11 mouse cellular contexts compared by ENCODE assay signal in the genomic region with DNA sequence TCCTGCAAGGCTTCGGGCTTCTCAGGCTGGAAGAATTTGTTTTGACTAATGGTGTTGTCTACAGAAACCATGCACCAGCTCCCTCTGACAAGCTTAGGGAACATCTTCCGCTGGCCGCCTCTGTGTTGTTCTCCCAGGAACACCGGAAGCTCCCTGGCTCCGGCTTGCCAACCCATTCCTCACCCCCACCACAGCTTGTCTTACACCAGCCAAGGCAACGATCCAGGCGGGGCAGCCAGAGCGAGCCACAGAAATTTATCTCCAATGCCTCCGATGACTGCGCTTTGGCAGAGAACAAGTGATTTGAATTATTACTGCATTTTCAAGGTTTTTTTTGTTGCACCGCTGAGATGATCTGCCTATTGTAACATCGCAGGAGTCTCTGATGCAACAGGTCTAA.
DNase-seq lines count a peak whose midpoint lies in the region; ATAC-seq and TF ChIP-seq lines count a peak whose summit lies in the region.
"Had no signal": no experiment of that assay in that cellular context is flagged by ENCODE, and none has a peak within 500 bp of the region (broad histone marks: within the 10 kb centered on the region; RNA-seq: fewer than 3 reads in every experiment).

No protein-coding gene starts in this region.

- WGBS in forebrain, embryonic 10.5 days, result 93% methylated on average over 12 of the region's 12 CpGs
- WGBS in forebrain, embryonic 11.5 days, result 87% methylated on average over 12 of the region's 12 CpGs
- WGBS in midbrain, postnatal 0 days, result 78% methylated on average over 12 of the region's 12 CpGs
- WGBS in midbrain, embryonic 14.5 days, result 89% methylated on average over 12 of the region's 12 CpGs

- no peak overlapping the region for H3K4me2 ChIP-seq in forebrain, embryonic 11.5 days (ENCODE audit: low read depth, low read length, severe bottlenecking)
- H3K4me2 ChIP-seq in midbrain, postnatal 0 days (ENCODE audit: low read depth, low read length, poor library complexity, severe bottlenecking), result no peak overlapping the region
- H3K4me2 ChIP-seq in midbrain, embryonic 14.5 days (ENCODE audit: low read length), result no peak overlapping the region
- H3K4me2 ChIP-seq: liver, embryonic 13.5 days had no signal

- H3K9me3 ChIP-seq in forebrain, embryonic 10.5 days, result no peaks in the 10 kb centered on the region
- H3K9me3 ChIP-seq in forebrain, embryonic 11.5 days (ENCODE audit: control insufficient read depth, low read length), result no peaks in the 10 kb centered on the region
- no peaks in the 10 kb centered on the region for H3K9me3 ChIP-seq in midbrain, postnatal 0 days (ENCODE audit: low read length)
- H3K9me3 ChIP-seq in midbrain, embryonic 14.5 days (ENCODE audit: control insufficient read depth, low read length), result no peaks in the 10 kb centered on the region
- H3K9me3 ChIP-seq: liver, embryonic 13.5 days had no signal

- no peak overlapping the region for H3K4me3 ChIP-seq in forebrain, embryonic 10.5 days
- no peak overlapping the region for H3K4me3 ChIP-seq in forebrain, embryonic 11.5 days (ENCODE audit: low read depth, low read length)
- H3K4me3 ChIP-seq in midbrain, postnatal 0 days (ENCODE audit: low read depth, low read length), result no peak overlapping the region
- no peak overlapping the region for H3K4me3 ChIP-seq in midbrain, embryonic 14.5 days (replicated peaks; ENCODE audit: low read depth, low read length)
- H3K4me3 ChIP-seq: liver, embryonic 13.5 days had no signal

- TF ChIP-seq CTCF in midbrain, postnatal 0 days (IDR thresholded peaks at IDR 0.05), result no peak

- ATAC-seq in forebrain, embryonic 11.5 days (replicated peaks; ENCODE audit: low FRiP score), result no peak
- no peak for ATAC-seq in midbrain, postnatal 0 days (ENCODE audit: low FRiP score)
- ATAC-seq in midbrain, embryonic 14.5 days (ENCODE audit: low FRiP score, low TSS enrichment), result no peak
- ATAC-seq: Patski had no signal

- peaks cover 28% of the 10 kb centered on the region for H3K4me1 ChIP-seq in forebrain, embryonic 10.5 days
- peaks cover 1% of the 10 kb centered on the region; the same call in 1 of the 2 replicates for H3K4me1 ChIP-seq in forebrain, embryonic 11.5 days (replicated peaks; ENCODE audit: control insufficient read depth, insufficient read depth, low read length)
- H3K4me1 ChIP-seq in midbrain, postnatal 0 days (ENCODE audit: insufficient read depth, low read length), result no peaks in the 10 kb centered on the region
- no peaks in the 10 kb centered on the region for H3K4me1 ChIP-seq in midbrain, embryonic 14.5 days (ENCODE audit: control insufficient read depth, insufficient read depth, low read length)
- H3K4me1 ChIP-seq: liver, embryonic 13.5 days had no signal

- H3K9ac ChIP-seq in forebrain, embryonic 11.5 days (ENCODE audit: low read length), result no peak overlapping the region
- no peak overlapping the region for H3K9ac ChIP-seq in midbrain, postnatal 0 days (replicated peaks; ENCODE audit: low read length, poor library complexity, severe bottlenecking)
- H3K9ac ChIP-seq in midbrain, embryonic 14.5 days (replicated peaks; ENCODE audit: low read length), result no peak overlapping the region
- H3K9ac ChIP-seq: liver, embryonic 13.5 days had no signal

- DNase-seq in forebrain, embryonic 10.5 days (ENCODE audit: extremely low spot score, low spot score), result no peak
- no peak for DNase-seq in forebrain, embryonic 11.5 days (ENCODE audit: low spot score)
- peak; percentile 48 for DNase-seq in midbrain, postnatal 0 days (ENCODE audit: low spot score)
- DNase-seq in midbrain, embryonic 14.5 days, result no peak
- peak; percentile 32 for DNase-seq in kidney, postnatal 10 days
- peak; percentile 53 for DNase-seq in testis, postnatal 10 days (ENCODE audit: low spot score)
- DNase-seq in frontal cortex, postnatal 36 days (ENCODE audit: low spot score in 2 of 2), result no peak
- no peak for DNase-seq in right cerebral cortex, adult 2 months (ENCODE audit: low spot score in 2 of 2)
- DNase-seq: cerebellum, adult 11 months; liver, embryonic 13.5 days had no signal

- H3K36me3 ChIP-seq in forebrain, embryonic 10.5 days (replicated peaks), result no peaks in the 10 kb centered on the region
- H3K36me3 ChIP-seq in forebrain, embryonic 11.5 days (ENCODE audit: control insufficient read depth, insufficient read depth, low read length), result no peaks in the 10 kb centered on the region
- H3K36me3 ChIP-seq in midbrain, postnatal 0 days (ENCODE audit: insufficient read depth, low read length), result no peaks in the 10 kb centered on the region
- H3K36me3 ChIP-seq in midbrain, embryonic 14.5 days (ENCODE audit: control insufficient read depth, insufficient read depth, low read length), result no peaks in the 10 kb centered on the region
- H3K36me3 ChIP-seq: liver, embryonic 13.5 days had no signal

- H3K27me3 ChIP-seq in forebrain, embryonic 10.5 days (ENCODE audit: poor library complexity, severe bottlenecking), result no peaks in the 10 kb centered on the region
- no peaks in the 10 kb centered on the region for H3K27me3 ChIP-seq in forebrain, embryonic 11.5 days (ENCODE audit: control insufficient read depth, insufficient read depth, low read length)
- no peaks in the 10 kb centered on the region for H3K27me3 ChIP-seq in midbrain, postnatal 0 days (ENCODE audit: insufficient read depth, low read length)
- H3K27me3 ChIP-seq in midbrain, embryonic 14.5 days (ENCODE audit: control insufficient read depth, insufficient read depth, low read length), result no peaks in the 10 kb centered on the region
- H3K27me3 ChIP-seq: liver, embryonic 13.5 days had no signal

- 0 out of 2 replicates have a peak overlapping the region, but pooled peaks have one; percentile 3 for H3K27ac ChIP-seq in forebrain, embryonic 10.5 days
- H3K27ac ChIP-seq in forebrain, embryonic 11.5 days (ENCODE audit: low read depth, low read length), result no peak overlapping the region
- no peak overlapping the region for H3K27ac ChIP-seq in midbrain, postnatal 0 days (ENCODE audit: low read depth, low read length)
- no peak overlapping the region for H3K27ac ChIP-seq in midbrain, embryonic 14.5 days (replicated peaks; ENCODE audit: low read depth, low read length)
- H3K27ac ChIP-seq: liver, embryonic 13.5 days had no signal

Comparison
In these comparisons a context has a peak if more than half of its experiments do, and no peak if none do; other contexts are left out.
1. DNase-seq: peak in midbrain, postnatal 0 days (single experiment), kidney, postnatal 10 days (single experiment) and testis, postnatal 10 days (single experiment); none in forebrain, embryonic 10.5 days (single experiment), forebrain, embryonic 11.5 days (single experiment), midbrain, embryonic 14.5 days (single experiment), frontal cortex, postnatal 36 days (0 of 2) and right cerebral cortex, adult 2 months (0 of 2).